Mouse (Mus musculus): ENCODE measurements at regions not wholly inside any gene's neighbourhood (a gene's known extent, or its start where the extent isn't known, plus 50 kb on each side); places are given as distances from the start of the nearest gene placed in this dataset.

DNA sequence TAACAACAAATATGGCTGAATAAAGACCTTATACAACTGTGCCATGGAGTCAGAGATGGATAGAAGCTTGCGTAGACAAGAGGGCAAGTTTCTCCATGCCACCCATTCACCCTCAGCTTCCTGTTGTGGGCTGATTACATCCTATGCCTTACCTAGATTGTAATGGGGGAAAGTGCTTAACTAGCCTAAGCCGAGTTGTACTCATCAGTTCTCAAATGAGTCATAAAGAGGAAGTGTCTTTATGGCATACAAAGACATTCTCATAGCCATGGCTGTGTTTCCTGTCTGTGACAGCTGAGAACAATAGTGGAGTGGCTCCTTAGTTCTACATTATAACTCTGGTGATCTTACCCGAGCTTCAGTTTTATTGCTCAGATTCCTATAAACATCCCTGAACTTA, 124.3 kb downstream of the Btc start:
- TF ChIP-seq USF1 (IDR thresholded peaks at IDR 0.05; ENCODE audit: low read depth) = no peak
- TF ChIP-seq E2F4 (IDR thresholded peaks at IDR 0.05; ENCODE audit: insufficient read depth) = no peak
- TF ChIP-seq POLR2AphosphoS2 (IDR thresholded peaks at IDR 0.05; ENCODE audit: insufficient read length, low read depth) = no peak
- TF ChIP-seq POLR2A (IDR thresholded peaks at IDR 0.05; ENCODE audit: insufficient read length, low read depth) = no peak
- TF ChIP-seq TCF12 (IDR thresholded peaks at IDR 0.05; ENCODE audit: insufficient read depth, poor library complexity, severe bottlenecking) = no peak
- TF ChIP-seq MYOG (IDR thresholded peaks at IDR 0.05; ENCODE audit: control insufficient read depth in 1 of 3, insufficient read depth in 1 of 3, insufficient read length in 2 of 3, low read depth in 2 of 3) = no peak
- TF ChIP-seq REST (IDR thresholded peaks at IDR 0.05; ENCODE audit: insufficient read depth, insufficient read length) = no peak
- no peak for TF ChIP-seq MAX (IDR thresholded peaks at IDR 0.05; ENCODE audit: low read depth)
- no peak for TF ChIP-seq CEBPB (IDR thresholded peaks at IDR 0.05; ENCODE audit: insufficient read depth, poor library complexity, severe bottlenecking)
- no peak for TF ChIP-seq TCF3 (IDR thresholded peaks at IDR 0.05; ENCODE audit: insufficient read length, low read depth)
- no peak for TF ChIP-seq MYOD1 (IDR thresholded peaks at IDR 0.05; ENCODE audit: control insufficient read depth in 1 of 3, insufficient read length in 2 of 3, low read depth in 2 of 3)
- no peak for TF ChIP-seq SRF (IDR thresholded peaks at IDR 0.05; ENCODE audit: control insufficient read depth, insufficient read length, low read depth)
